Mouse (Mus musculus): Measurements from ENCODE around the gene Cnp. TPM values are rescaled to one million over a fixed set of nuclear protein-coding genes. Genes with fewer than 3 reads are reported as not detected.

Gene Cnp
- polyA plus RNA-seq, 1 experiment, result 6.9 TPM

GRCm38 (mm10) chr11:100549466-100549865 is 25.2 kb upstream of the Cnp start:
- TF ChIP-seq EP300 (IDR thresholded peaks at IDR 0.05; ENCODE audit: insufficient read depth, low read depth, low read length), result no peak
- TF ChIP-seq POLR2A (IDR thresholded peaks at IDR 0.05; ENCODE audit: insufficient read depth, low read length), result no peak
- no peak for TF ChIP-seq CTCF (IDR thresholded peaks at IDR 0.05; ENCODE audit: low read depth, low read length)
- H3K36me3 ChIP-seq (ENCODE audit: control insufficient read depth, insufficient read depth, low read length, poor library complexity, severe bottlenecking), result no peaks in the 10 kb centered on the region
- no peaks in the 10 kb centered on the region for H3K9me3 ChIP-seq (replicated peaks; ENCODE audit: control insufficient read depth, insufficient read depth, low read length, poor library complexity, severe bottlenecking)
- no peak overlapping the region for H3K27ac ChIP-seq (ENCODE audit: insufficient read depth, low read length)
- H3K9ac ChIP-seq (ENCODE audit: low read depth, poor library complexity, severe bottlenecking), result no peak overlapping the region
- peaks cover 10% of the 10 kb centered on the region for H3K4me1 ChIP-seq (ENCODE audit: control insufficient read depth, insufficient read depth, low read length)
- H3K4me3 ChIP-seq (ENCODE audit: low read depth, low read length), result no peak overlapping the region
- H3K27me3 ChIP-seq (ENCODE audit: control insufficient read depth, insufficient read depth, low read length, poor library complexity, severe bottlenecking), result no peaks in the 10 kb centered on the region

- no peak overlapping the region for H3K4me3 ChIP-seq (ENCODE audit: low read depth, low read length)
- no peaks in the 10 kb centered on the region for H3K36me3 ChIP-seq (ENCODE audit: control insufficient read depth, insufficient read depth, low read length, poor library complexity, severe bottlenecking)
- H3K4me1 ChIP-seq (ENCODE audit: control insufficient read depth, insufficient read depth, low read length), result peaks cover 10% of the 10 kb centered on the region
- H3K9me3 ChIP-seq (replicated peaks; ENCODE audit: control insufficient read depth, insufficient read depth, low read length, poor library complexity, severe bottlenecking), result no peaks in the 10 kb centered on the region
- H3K27me3 ChIP-seq (ENCODE audit: control insufficient read depth, insufficient read depth, low read length, poor library complexity, severe bottlenecking), result no peaks in the 10 kb centered on the region
- no peak overlapping the region for H3K9ac ChIP-seq (ENCODE audit: low read depth, poor library complexity, severe bottlenecking)
- no peak for TF ChIP-seq CTCF (IDR thresholded peaks at IDR 0.05; ENCODE audit: low read depth, low read length)
- no peak for TF ChIP-seq POLR2A (IDR thresholded peaks at IDR 0.05; ENCODE audit: insufficient read depth, low read length)
- no peak for TF ChIP-seq EP300 (IDR thresholded peaks at IDR 0.05; ENCODE audit: insufficient read depth, low read depth, low read length)
- H3K27ac ChIP-seq (ENCODE audit: insufficient read depth, low read length), result no peak overlapping the region
These were observed 24.6 kb upstream of the Cnp start for GRCm38 (mm10) chr11:100550101-100550500.

GRCm38 (mm10) chr11:100552842-100553241 is 21.9 kb upstream of the Cnp start:
- no peak for TF ChIP-seq POLR2A (IDR thresholded peaks at IDR 0.05; ENCODE audit: insufficient read depth, low read length)
- no peak for TF ChIP-seq CTCF (IDR thresholded peaks at IDR 0.05; ENCODE audit: low read depth, low read length)
- TF ChIP-seq EP300 (IDR thresholded peaks at IDR 0.05; ENCODE audit: insufficient read depth, low read depth, low read length), result no peak
- no peaks in the 10 kb centered on the region for H3K27me3 ChIP-seq (ENCODE audit: control insufficient read depth, insufficient read depth, low read length, poor library complexity, severe bottlenecking)

GRCm38 (mm10) chr11:100555583-100555982 is 19.1 kb upstream of the Cnp start:
- Histone ChIP-seq H3K9ac (ENCODE audit: low read depth, poor library complexity, severe bottlenecking) (peak overlapping the region; percentile 50), H3K9me3 (replicated peaks; ENCODE audit: control insufficient read depth, insufficient read depth, low read length, poor library complexity, severe bottlenecking) (no peaks in the 10 kb centered on the region), H3K4me1 (ENCODE audit: control insufficient read depth, insufficient read depth, low read length) (peaks cover 3% of the 10 kb centered on the region), H3K4me3 (ENCODE audit: low read depth, low read length) (peak overlapping the region; percentile 71), H3K27me3 (ENCODE audit: control insufficient read depth, insufficient read depth, low read length, poor library complexity, severe bottlenecking) (no peaks in the 10 kb centered on the region), H3K36me3 (ENCODE audit: control insufficient read depth, insufficient read depth, low read length, poor library complexity, severe bottlenecking) (no peaks in the 10 kb centered on the region), H3K27ac (ENCODE audit: insufficient read depth, low read length) (no peak overlapping the region)
- TF ChIP-seq CTCF (IDR thresholded peaks at IDR 0.05; ENCODE audit: low read depth, low read length), result peak; percentile 28
- no peak for TF ChIP-seq POLR2A (IDR thresholded peaks at IDR 0.05; ENCODE audit: insufficient read depth, low read length)

More at GRCm38 (mm10) chr11:100552842-100553241, 21.9 kb upstream of the Cnp start:
- H3K4me1 ChIP-seq (ENCODE audit: control insufficient read depth, insufficient read depth, low read length), result peaks cover 10% of the 10 kb centered on the region
- no peak overlapping the region for H3K9ac ChIP-seq (ENCODE audit: low read depth, poor library complexity, severe bottlenecking)
- no peaks in the 10 kb centered on the region for H3K9me3 ChIP-seq (replicated peaks; ENCODE audit: control insufficient read depth, insufficient read depth, low read length, poor library complexity, severe bottlenecking)
- H3K4me3 ChIP-seq (ENCODE audit: low read depth, low read length), result no peak overlapping the region
- no peaks in the 10 kb centered on the region for H3K36me3 ChIP-seq (ENCODE audit: control insufficient read depth, insufficient read depth, low read length, poor library complexity, severe bottlenecking)
- H3K27ac ChIP-seq (ENCODE audit: insufficient read depth, low read length), result no peak overlapping the region

GRCm38 (mm10) chr11:100557563-100557962 is 17.1 kb upstream of the Cnp start:
- no peak overlapping the region for H3K9ac ChIP-seq (ENCODE audit: low read depth, poor library complexity, severe bottlenecking)
- H3K4me1 ChIP-seq (ENCODE audit: control insufficient read depth, insufficient read depth, low read length), result peaks cover 2% of the 10 kb centered on the region
- no peak for TF ChIP-seq POLR2A (IDR thresholded peaks at IDR 0.05; ENCODE audit: insufficient read depth, low read length)
- TF ChIP-seq EP300 (IDR thresholded peaks at IDR 0.05; ENCODE audit: insufficient read depth, low read depth, low read length), result no peak
- TF ChIP-seq CTCF (IDR thresholded peaks at IDR 0.05; ENCODE audit: low read depth, low read length), result no peak
- H3K27me3 ChIP-seq (ENCODE audit: control insufficient read depth, insufficient read depth, low read length, poor library complexity, severe bottlenecking), result no peaks in the 10 kb centered on the region
- no peak overlapping the region for H3K4me3 ChIP-seq (ENCODE audit: low read depth, low read length)
- H3K9me3 ChIP-seq (replicated peaks; ENCODE audit: control insufficient read depth, insufficient read depth, low read length, poor library complexity, severe bottlenecking), result no peaks in the 10 kb centered on the region
- H3K27ac ChIP-seq (ENCODE audit: insufficient read depth, low read length), result no peak overlapping the region
- no peaks in the 10 kb centered on the region for H3K36me3 ChIP-seq (ENCODE audit: control insufficient read depth, insufficient read depth, low read length, poor library complexity, severe bottlenecking)

- peak; percentile 80; the same call in 1 of the 2 replicates for TF ChIP-seq EP300 (IDR thresholded peaks at IDR 0.05; ENCODE audit: insufficient read depth, low read depth, low read length)
- TF ChIP-seq CTCF (IDR thresholded peaks at IDR 0.05; ENCODE audit: low read depth, low read length), result no peak
- TF ChIP-seq POLR2A (IDR thresholded peaks at IDR 0.05; ENCODE audit: insufficient read depth, low read length), result no peak
- Histone ChIP-seq H3K4me1 (ENCODE audit: control insufficient read depth, insufficient read depth, low read length) (peaks cover 2% of the 10 kb centered on the region), H3K4me3 (ENCODE audit: low read depth, low read length) (no peak overlapping the region), H3K27ac (ENCODE audit: insufficient read depth, low read length) (peak overlapping the region; percentile 42; the same call in 1 of the 2 replicates), H3K9ac (ENCODE audit: low read depth, poor library complexity, severe bottlenecking) (no peak overlapping the region), H3K9me3 (replicated peaks; ENCODE audit: control insufficient read depth, insufficient read depth, low read length, poor library complexity, severe bottlenecking) (no peaks in the 10 kb centered on the region), H3K27me3 (ENCODE audit: control insufficient read depth, insufficient read depth, low read length, poor library complexity, severe bottlenecking) (no peaks in the 10 kb centered on the region), H3K36me3 (ENCODE audit: control insufficient read depth, insufficient read depth, low read length, poor library complexity, severe bottlenecking) (no peaks in the 10 kb centered on the region)
These were observed 15.2 kb upstream of the Cnp start for GRCm38 (mm10) chr11:100559476-100559875.

Measured in ES-Bruce4 (cell line).